Mouse (Mus musculus) CD4-positive, CD25-positive, alpha-beta regulatory T cell, adult 2 months (primary cell): ENCODE measurements around the gene Zar1l.
"Not testable (repeated sequence)": the region's sequence is repeated elsewhere in the genome, so short reads cannot be mapped to it uniquely, and the experiment has no call there.

Source experiments
- DNase-seq: peaks from one replicate; pipeline ENCODE4 v3.0.0-alpha.2; 2012; ENCODE audit warnings: low read depth, low spot score

Gene Zar1l

DNA sequence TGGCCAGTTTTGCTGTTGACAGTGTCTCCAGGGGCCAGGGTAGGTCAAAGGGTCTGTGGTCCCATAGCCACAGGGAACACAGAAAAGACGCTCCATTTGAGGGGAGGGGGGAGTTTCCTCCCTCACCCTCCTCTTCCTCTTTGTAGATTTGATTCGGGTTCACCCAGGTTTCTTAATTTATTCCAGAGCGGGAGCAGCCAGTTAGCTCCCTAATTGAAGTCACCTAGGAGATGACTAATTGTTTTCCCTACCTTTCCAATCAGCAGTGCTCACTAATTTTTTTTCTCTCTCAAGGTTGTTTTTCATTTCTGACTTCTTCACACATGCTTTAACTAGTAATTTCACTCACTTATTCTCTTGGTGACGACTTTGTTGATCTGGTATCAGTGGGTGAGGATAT is at the start of gene Zar1l:
TSS of gene Zar1l (minus strand) at position 101 of the 400 bp plus-strand sequence.
- DNase-seq, result no peak

DNA sequence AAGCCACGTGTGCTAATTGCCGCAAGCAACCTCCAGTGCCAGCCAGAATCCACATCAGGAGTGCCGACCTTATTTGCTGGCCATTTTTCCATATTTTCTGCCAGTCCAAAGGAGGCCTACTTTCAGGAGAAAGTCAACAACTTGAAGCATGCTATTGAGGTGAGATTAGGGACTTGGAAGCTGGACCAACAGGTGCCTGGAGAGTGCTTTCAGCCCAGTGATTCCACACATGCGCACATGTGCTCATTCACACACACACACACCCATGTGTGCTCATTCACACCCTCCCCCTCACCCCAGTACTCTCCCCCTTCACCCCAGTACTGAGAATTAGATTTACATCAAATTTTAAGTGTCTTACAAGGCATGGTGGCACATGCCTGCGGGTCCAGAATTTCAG is 49.0 kb upstream of the Zar1l start:
- no peak for DNase-seq

DNA sequence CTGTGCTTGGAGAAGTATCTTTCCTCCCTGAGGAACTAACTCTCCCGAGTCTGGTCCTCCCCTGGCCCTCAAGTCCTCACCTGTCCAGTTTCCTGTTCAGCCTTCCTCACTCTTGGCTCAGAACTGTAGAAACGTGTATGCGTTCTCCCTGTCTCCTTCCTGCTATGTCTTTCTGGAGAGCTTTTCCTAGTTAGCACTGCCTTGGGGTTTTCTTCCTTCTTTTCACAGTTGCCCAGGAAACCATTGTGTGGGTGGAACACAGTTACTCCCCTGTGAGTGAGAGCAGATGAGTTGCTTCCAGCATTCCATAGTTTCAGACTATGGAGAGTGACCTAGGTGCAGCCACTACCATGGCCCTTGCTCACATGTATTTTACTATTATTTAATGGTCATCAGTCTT is 48.3 kb upstream of the Zar1l start:
- DNase-seq, result no peak

DNA sequence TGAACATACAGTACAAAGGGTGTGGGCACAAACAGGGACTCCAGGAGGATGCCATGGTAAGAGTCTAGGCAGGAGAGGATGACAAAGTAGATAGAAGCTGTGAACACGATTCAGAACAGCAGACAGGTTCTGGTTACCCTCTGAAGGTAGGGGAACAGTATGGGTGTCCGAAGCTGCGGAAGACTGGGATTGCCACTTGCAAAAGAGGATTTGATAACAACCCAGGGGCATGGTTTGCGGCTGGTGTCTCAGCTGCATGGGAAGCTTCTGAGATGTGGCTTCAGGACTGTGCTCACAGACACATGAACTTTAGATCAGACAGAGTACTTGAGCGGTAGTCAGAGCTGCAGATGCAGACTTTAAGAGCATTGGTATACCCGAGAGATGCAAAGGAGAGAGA is 46.5 kb upstream of the Zar1l start:
- DNase-seq, result no peak

DNA sequence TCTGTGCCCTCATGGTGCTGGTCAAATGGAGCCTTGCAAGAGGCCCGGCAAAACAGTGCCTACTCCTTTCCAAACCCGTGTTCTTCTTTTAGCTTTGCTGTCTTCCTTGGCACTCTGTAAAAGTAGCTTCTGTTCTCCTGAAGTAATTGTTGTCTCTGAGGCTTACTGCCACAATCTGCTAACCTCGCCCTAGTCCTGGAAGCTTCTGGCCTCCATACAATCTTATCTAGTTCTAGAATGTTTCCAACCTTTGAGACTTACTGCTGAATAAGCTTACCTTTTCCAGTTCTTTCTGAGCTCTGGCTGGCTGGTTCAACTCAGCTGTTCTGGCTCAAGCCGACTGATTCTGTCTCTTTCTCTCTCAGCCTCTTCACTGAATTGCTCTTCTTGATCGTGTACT is 43.8 kb upstream of the Zar1l start:
- DNase-seq, result no peak

DNA sequence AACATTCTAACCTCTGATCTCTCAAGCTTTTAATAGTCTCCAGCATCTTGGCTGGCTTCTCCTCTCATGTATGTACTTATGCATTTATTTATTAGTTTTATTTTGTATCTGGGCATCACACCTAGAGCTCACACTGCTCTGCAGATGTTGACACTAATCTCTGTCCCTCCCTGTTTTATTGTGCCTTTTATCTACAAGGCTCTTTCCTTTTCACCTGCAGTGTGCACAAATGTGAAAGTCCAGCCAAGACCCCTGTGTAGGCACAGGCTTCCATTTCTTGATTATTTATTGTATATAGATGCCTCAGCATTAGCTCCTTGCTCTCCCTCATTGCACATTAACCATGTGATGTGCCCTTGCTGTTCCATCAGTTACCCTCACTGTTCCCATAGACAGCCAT is 43.4 kb upstream of the Zar1l start:
- no peak for DNase-seq

DNA sequence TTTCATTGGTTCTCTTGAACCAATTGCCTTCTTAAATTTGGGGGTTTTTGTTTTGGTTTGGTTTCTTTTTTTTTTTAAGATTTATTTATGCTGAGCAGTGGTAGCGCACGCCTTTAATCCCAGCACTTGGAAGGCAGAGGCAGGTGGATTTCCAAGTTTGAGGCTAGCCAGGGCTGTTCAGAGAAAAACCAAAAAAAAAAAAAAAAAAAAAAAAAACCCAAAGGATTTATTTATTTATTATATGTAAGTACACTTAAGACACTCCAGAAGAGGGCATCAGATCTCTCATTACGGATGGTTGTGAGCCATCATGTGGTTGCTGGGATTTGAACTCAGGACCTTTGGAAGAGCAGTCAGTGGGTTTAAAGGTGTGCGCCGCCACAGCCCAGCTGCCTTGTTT is 42.9 kb upstream of the Zar1l start:
- DNase-seq, result no peak

DNA sequence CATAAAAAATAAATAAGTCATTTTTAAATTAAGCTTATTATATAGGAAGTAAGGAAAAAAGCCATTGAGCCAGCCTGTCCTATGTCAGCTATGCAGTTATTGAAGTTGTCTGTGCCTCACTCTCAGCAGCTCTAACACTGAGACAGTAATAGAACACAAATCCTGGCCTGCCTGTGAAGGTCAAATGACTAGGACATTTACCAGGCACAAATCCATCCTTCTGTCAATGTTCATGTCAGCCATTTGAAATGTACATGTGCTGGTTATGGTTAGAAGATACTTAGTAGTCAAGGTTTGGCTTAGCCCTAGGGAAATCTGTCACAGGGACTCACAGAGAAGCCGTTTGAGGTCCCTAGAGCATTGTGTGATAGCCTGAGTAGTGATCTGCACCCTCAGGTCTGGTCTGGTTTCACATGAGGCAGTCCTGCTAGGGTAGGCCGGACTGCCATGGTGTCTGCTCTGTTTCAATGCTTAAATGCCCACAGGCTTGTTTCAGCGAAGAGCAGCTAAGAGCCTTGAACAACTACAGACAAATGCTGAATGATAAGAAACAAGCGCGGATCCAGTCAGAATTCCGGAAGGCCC is 41.6 kb upstream of the Zar1l start:
- no peak for DNase-seq

DNA sequence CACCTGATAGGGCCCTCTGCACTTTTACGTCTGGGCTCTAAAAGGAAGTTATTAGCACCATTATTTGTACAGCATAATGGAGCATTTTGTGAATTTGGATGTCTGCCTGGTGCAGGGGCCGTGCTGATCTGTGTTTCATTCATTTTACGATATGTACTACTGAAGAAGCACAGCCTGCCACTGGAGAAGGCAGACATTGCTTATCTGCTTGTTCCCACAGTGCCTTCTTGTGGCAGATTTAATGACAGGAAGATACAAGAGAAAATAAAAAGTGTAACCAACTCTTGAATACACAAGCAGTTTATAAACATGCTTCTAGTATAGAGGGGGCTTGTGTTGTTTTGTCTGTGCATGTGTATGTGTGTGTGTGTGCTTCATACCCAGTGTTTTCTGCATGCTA is 33.7 kb upstream of the Zar1l start:
- DNase-seq, result no peak

DNA sequence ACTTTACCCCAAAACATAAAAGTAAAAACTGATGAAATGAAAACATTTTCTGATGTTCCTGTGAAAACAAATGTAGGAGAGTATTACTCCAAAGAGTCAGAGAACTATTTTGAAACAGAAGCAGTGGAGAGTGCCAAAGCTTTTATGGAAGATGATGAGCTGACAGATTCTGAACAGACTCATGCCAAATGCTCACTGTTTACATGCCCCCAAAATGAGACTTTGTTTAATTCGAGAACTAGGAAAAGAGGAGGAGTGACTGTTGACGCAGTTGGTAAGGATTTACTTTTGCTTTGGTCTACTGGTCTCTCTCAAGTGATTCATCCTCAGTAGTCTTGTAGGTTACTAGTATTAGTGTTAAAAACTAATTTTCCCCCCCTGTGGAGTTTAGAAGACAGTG is 25.2 kb upstream of the Zar1l start:
- DNase-seq, result no peak

DNA sequence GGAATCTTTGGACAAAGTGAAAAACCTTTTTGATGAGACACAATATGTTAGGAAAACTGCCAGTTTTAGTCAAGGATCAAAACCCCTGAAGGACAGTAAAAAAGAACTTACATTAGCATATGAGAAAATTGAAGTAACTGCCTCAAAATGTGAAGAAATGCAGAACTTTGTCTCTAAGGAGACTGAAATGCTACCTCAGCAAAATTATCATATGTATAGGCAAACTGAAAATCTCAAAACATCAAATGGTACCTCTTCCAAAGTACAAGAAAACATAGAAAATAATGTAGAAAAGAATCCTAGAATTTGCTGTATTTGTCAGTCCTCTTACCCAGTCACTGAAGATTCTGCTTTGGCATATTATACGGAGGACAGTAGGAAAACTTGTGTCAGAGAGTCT is 23.3 kb upstream of the Zar1l start:
- no peak for DNase-seq

DNA sequence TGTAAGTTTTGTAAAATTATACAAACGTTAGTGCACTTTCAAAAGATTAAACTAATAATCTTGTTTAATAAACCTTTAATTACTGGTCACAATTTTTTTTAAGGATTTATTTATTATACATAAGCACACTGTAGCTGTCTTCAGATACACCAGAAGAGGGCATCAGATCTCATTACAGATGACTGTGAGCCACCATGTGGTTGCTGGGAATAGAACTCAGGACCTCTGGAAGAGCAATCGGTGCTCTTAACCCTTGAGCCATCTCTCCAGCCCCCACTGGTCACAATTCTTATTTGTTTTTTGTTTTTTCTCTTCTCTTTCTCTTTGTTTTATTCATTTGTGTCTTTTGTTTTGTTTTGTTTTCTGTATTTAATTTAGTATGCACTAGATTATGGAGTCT is 7.3 kb upstream of the Zar1l start:
- no peak for DNase-seq

DNA sequence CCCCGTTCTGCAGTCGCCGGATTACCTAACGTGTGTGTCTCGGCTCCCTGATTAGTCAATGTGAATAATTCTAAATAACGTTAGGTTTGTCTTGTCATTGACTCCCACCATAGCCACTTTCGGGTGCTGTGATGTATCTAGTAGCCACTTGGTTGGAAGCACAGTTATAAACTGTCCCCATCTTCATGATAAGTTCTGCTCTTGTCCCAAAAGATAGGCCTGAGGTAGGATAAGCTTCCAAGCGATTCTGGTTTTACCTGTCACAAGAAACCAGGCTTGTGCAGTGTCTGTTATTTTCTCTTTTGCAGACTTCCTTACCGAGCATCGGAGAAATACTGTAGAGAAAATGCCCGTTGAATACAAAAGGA is 4.9 kb upstream of the Zar1l start:
- DNase-seq, result no peak

DNA sequence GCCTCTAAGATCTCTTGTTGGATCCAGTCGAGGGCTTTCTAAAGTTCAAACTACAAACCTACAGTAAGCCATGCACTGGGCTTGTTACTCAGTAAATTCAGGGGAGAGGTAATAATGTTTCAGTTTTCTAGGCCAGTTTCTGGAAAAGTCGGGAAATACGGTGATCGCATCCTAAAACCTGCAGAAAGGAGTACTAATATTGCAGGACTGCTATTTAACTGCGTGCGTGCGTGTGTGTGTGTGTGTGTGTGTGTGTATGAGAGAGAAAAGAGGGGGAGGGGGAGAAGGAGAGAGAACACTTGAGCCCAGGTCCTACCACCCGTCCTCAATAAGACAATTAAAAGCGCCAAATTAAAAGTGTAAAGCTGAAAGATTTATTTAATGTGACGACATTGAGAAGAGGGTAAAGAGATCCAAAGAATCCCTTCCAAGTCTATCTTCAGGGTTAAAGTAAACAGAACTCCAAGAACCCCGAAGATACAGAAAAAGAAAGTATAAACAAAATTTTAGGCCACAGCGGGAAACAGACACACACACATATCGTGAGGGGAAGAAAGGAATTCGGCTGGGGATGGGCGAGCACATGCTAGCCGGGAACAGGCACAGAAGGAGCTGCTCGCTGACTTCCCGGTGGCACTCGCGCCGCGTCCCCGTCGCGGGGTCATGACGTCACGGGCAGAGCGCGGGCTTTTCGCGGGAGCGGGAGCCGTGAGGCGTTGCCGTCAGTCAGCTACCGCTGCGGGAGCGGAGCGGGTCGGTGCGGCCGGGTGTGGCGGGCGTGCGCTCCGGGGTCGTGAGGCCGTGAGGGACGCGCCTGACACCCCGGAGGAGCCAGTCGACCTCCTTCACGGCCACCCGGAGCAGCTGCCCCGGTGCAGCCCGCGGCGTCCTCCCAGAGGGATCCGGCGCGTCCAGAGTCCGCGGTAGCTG is 4.2 kb upstream of the Zar1l start, which contains the start of gene Brca2:
TSS of gene Brca2 (plus strand) at position 694 of the 930 bp plus-strand sequence.
- peak; percentile 94 for DNase-seq

DNA sequence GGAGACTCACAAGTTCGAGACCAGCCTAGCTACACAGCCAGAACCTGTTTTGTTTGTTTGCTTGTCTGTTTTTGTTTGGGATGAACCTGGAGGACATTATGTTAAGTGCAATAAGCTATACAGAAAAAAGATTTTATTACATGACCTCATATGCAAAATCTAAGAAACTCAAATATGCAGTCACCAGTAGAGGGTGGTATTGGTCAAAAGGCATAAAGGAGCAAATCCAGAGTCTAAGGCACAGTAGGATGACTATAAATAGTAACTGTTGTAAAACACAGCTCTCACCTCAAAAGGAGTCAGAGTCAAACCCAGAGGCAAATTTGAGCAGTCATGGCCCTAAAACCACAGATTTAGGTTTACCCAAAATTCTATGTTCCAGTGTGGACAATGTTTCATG is 1.6 kb upstream of the Zar1l start:
- DNase-seq, result peak; percentile 79

DNA sequence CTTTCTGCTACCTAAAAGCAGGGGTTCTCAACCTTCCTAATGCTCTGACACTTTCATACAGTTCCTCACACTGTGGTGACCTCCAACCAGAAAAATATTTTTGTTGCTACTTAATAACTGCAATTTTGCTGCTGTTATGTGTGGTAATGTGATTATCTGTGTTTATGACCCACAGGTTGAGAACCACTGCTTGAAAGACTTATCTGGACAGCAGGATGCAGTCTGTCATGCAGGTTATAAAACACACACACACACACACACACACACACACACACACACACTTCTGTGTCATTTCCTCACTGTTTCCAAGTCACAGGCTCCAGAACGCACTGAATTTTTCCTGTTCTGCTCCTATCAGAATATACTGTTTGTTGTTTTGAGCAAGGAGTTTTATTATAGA is 3.9 kb downstream of the Zar1l start:
- DNase-seq, result no peak

DNA sequence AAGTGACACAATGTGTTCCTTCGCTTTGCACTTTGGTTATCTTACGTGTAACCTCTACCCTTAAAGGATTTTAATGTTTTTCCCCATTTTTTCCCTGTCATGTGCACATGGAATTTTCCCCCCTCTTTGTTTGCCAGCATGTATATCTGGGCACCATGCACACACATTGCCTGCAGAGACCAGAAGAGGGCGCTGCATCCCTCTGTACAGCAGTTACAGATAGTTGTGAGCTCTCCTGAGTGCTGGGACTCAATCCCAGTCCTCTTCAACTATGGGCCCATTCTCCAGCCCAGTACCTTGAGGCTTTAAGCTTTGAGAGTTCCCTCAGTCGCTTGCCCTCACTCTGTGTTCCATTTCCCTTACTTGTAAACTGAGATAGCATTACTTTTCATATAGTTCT is 4.7 kb downstream of the Zar1l start:
- peak; percentile 11 for DNase-seq

DNA sequence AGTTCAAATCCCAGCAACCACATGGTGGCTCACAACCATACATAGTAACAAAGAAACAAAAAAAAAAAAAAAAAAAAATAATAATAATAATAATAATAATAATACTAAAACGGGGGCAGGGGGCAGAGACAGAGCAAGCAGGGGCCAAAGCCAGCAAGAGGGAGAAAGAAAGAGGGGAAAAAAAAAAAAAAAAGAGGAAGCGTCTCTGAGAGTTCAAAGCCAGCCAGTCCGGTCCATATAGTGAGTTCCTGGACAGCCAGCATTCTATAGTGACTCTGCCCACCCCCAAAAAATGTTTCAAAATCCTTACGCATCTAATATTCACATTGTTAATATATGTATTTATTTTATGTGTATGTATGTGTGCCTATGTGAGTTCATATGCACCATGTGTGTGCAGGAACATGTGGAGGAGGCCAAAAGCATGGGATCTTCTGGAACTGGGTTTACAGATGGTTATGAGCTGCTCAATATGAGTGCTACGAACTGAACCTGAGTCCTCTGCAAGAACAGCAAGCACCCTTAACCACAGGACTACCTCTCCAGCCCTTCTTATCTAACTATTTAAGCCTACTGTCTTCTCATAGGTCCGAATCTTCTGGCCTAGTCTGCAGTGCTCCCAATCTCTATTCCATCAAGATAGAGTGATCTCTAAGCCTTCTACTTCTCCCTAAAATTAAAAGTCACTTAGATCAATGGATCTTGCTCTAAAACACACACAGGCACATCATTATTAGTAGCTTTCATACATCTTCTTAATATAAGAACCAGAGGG is 7.3 kb downstream of the Zar1l start:
- DNase-seq, result no peak

DNA sequence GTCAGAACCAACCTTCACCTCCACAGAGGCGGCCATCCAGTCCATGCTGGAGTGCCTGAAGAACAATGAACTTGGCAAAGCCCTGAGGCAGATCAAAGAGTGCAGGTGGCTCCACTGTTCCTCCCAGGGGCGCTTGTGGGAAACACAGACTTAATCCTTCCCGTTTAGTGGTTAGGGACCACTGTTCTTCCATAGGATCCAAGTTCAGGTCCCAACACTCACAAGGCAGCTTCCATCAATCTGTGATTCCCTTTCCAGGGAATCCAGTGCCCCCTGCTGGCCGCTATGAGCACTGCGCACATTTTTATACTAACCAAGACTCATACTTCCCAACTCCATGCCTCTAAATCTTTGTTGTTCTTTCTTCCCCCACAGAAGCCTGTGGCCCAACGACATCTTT is 22.2 kb downstream of the Zar1l start:
- DNase-seq, result peak; percentile 73

DNA sequence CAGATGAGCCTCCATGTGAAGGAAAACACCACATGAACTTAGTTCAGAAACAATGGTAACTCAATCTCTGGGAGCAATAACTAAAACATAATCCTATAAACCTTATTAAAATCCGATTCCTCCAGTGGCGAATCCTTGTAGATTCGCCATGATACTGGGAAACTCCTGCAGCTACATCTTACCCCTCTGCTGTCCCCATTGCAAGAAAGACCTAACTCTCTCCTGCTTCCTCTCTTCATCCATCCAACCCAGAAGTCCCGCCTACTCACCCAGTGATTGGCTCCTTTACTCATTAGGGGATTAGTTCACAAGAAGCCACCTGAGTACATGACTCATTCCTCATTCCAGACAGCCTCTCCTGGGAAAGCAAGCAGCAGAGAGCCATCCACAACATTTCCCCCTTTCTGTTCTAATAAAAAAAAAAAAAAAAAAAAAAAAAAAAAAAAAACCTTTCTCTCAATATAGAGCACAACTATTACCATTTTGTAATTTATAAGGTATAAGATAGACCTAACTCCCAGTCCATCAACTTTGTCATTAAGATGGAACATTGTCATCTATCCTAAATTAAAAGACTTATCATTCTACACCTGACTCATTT is 26.3 kb downstream of the Zar1l start:
- DNase-seq, result not testable (repeated sequence)

DNA sequence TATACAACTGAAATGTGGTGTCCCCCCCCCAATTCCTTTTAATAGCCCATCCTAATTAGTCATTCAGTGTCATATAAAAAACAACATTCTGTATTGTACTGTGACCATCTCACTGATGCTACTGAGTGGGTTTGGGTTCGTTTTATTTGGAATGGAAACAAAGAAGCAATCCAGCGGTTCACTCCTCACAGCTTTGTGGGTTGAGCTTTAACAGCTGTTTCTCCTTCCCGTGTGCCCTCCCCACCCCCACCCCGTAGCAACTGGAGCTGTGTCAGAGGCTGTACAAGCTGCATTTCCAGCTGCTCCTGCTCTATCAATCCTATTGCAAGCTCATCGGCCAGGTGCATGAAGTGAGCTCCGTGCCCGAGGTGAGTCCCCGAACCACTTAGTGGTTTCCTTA is 27.1 kb downstream of the Zar1l start:
- no peak for DNase-seq

DNA sequence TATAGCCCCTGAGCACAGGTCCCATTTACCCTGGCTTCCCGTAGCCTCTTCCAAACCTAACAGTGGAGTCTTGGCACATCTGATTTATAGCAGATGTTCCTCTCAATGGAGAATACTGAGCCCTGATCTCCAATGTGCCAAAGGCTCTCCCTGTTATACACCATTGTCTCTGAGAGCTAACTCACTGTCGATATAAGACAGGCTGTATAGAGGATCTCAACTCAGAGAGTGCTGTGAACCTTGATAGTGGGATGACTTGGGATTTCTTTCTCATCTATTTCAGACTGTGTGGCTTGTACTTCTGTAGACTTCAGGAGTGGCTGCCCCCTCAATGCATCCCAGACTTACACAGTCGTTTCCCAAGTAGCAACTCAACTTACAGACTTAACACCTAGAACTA is 27.7 kb downstream of the Zar1l start:
- no peak for DNase-seq
